Mouse (Mus musculus): ENCODE results near the gene Grid1. TPM values are rescaled to one million over a fixed set of nuclear protein-coding genes. Genes with fewer than 3 reads are reported as not detected.
A peak's percentile ranks its signal among the peaks of the same experiment; 100 is the strongest.

Gene Grid1
- polyA plus RNA-seq, 1 experiment from 2014 or later = 0.41 TPM

DNA sequence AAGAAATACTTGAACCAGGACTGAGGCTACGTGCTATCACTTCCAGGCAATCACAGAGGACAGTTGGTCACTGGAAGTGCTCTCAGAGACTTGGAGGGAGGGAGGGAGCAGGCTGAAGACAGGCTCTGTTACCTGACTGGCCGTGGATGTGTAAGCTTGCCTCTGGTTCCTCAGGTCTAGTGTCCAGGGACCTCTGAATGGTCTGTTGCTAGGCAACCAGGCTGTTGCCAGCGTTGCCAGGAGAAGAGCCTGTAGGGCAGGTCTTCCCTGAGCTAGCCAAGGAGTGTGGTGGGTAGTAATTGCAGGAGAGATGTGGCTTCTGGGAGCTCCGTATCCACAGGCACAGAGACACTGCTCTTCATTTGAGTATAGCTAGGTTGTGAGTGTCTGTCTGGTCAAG lies 113.3 kb downstream of the Grid1 start:
- Histone ChIP-seq H3K4me3 (replicated peaks) (no peak overlapping the region), H3K9me3 (no peaks in the 10 kb centered on the region), H3K4me2 (replicated peaks) (no peak overlapping the region), H3K4me1 (replicated peaks) (0 out of 2 replicates have a peak, but pooled peaks cover 3% of the 10 kb centered on the region), H3K36me3 (no peaks in the 10 kb centered on the region), H3K27ac (no peak overlapping the region), H3K9ac (no peak overlapping the region), H3K27me3 (replicated peaks) (no peaks in the 10 kb centered on the region)
- ATAC-seq = no peak
- 37% methylated on average over 4 of the region's 4 CpGs for WGBS

DNA sequence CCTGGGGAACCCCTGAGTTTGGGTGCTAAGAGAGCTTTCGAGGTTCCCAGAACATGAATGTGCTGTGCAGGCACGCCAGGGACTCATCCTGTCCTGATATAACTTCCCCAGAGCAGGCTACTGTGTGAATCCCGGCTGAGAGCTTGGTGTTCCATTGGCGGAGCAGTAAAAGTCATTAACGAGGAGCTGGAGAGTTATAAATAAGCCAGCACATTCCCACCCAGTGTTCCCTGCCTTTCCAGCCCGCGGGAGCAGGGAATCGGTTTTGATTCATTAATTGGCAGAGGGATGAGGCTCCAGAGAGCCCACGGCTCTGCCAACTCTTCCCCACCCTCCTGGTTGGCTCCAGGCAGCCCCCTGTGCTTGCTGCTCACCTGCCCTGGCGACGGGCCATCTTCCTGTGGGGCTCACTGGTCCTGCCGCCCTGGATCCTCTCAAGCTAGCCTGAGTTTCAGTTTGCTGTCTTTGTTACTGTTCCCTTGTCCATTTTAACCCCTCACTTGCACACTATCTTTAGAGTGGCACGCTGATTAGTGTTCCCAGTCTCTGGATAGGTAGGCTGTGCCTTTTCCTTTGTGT lies 116.4 kb downstream of the Grid1 start:
- no peaks in the 10 kb centered on the region for H3K27me3 ChIP-seq (replicated peaks)
- ATAC-seq = no peak
- H3K4me1 ChIP-seq (replicated peaks) = 0 out of 2 replicates have a peak, but pooled peaks cover 3% of the 10 kb centered on the region
- no peaks in the 10 kb centered on the region for H3K9me3 ChIP-seq
- H3K4me3 ChIP-seq (replicated peaks) = no peak overlapping the region
- H3K9ac ChIP-seq = no peak overlapping the region
- H3K36me3 ChIP-seq = no peaks in the 10 kb centered on the region
- 27% methylated on average over 13 of the region's 13 CpGs for WGBS
- H3K4me2 ChIP-seq (replicated peaks) = peak overlapping the region; percentile 17; the same call in 1 of the 2 replicates
- no peak overlapping the region for H3K27ac ChIP-seq

DNA sequence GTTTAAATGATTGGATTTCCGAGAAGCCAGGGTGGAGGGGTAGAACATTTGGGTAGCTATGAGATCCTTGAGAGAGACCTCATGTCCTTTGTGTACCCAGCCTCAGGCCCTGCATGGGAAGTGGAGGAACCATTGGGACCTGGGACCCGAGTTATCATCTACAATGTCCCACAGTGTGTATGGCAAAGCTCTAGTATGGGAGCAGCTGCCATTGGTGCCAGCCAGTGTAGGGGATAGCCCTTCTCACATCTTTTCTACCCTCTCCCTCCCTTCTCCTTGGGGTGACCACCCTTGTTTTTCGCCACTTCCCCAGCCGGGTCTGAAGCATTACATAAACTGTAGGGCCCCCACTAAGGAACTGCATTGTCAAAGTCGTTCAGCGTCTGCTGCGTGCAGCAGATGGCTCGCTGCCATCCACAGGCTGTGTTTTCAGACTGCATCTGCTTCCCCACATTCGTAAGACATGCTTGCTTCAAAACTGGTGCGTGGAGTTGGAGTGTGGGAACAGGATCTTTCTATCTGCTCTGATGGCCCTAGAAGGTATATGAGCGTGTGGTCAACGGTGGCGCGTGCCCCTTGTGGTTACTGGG lies 124.6 kb downstream of the Grid1 start:
- Histone ChIP-seq H3K4me1 (replicated peaks) (no peaks in the 10 kb centered on the region), H3K4me3 (replicated peaks) (no peak overlapping the region), H3K4me2 (replicated peaks) (no peak overlapping the region), H3K9ac (no peak overlapping the region), H3K27me3 (replicated peaks) (no peaks in the 10 kb centered on the region), H3K36me3 (no peaks in the 10 kb centered on the region), H3K9me3 (no peaks in the 10 kb centered on the region), H3K27ac (no peak overlapping the region)
- WGBS = 80% methylated on average over 14 of the region's 14 CpGs
- ATAC-seq = no peak

DNA sequence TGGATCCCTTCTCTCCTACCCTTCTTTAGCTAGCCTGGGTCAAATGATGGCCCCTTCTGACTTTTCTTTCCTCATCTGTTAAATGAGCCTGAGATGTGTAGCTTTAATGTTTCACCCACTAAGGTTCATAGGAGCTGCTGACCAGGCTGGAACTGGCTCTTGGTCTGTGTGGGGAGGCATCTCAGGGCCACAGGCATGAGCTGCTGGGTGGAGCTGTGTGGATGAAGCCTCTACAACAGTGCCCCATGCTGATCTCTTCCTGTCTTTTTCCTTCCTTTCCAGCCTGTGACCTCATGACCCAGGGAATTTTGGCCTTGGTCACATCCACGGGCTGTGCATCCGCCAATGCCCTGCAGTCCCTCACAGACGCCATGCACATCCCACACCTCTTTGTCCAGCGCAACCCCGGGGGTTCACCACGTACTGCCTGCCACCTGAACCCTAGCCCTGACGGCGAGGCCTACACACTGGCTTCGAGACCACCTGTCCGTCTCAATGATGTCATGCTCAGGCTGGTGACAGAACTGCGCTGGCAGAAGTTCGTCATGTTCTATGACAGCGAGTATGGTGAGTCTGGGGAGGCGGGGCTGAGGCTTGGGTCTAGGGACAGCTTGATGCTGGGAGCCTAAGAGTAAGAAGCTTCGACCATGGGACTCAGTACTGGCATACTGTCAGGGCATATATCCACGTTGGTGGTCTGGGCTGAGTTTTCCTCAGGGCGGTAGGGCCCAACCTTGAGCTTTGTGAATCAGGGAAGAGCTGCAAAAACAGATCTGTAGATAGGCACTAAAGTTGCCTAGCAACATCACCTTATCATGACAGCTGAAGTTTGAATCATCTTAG lies 125.8 kb downstream of the Grid1 start:
- H3K4me1 ChIP-seq (replicated peaks) = no peaks in the 10 kb centered on the region
- H3K9ac ChIP-seq = no peak overlapping the region
- 87% methylated on average over 17 of the region's 17 CpGs for WGBS
- no peak overlapping the region for H3K4me3 ChIP-seq (replicated peaks)
- H3K4me2 ChIP-seq (replicated peaks) = no peak overlapping the region
- no peaks in the 10 kb centered on the region for H3K27me3 ChIP-seq (replicated peaks)
- H3K36me3 ChIP-seq = no peaks in the 10 kb centered on the region
- ATAC-seq = no peak
- no peak overlapping the region for H3K27ac ChIP-seq
- H3K9me3 ChIP-seq = no peaks in the 10 kb centered on the region

DNA sequence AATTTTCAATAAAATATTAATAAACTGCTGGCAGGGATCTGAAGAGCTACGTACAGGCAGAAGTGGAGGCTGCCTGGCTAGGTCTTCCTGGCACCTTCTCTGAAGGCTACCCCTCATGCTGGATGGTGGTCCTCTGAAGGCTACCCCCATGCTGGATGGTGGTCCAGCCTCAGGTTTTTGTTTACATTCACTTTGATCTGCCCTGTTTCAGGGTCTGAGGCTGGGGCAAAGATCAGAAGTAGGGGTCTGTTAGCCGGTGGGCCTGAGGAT lies 126.3 kb downstream of the Grid1 start:
- no peaks in the 10 kb centered on the region for H3K4me1 ChIP-seq (replicated peaks)
- H3K9me3 ChIP-seq = no peaks in the 10 kb centered on the region
- no peak overlapping the region for H3K27ac ChIP-seq
- no peaks in the 10 kb centered on the region for H3K27me3 ChIP-seq (replicated peaks)
- H3K36me3 ChIP-seq = no peaks in the 10 kb centered on the region
- 71% methylated on average over 2 of the region's 2 CpGs for WGBS
- no peak overlapping the region for H3K4me2 ChIP-seq (replicated peaks)
- ATAC-seq = no peak
- no peak overlapping the region for H3K4me3 ChIP-seq (replicated peaks)
- no peak overlapping the region for H3K9ac ChIP-seq

DNA sequence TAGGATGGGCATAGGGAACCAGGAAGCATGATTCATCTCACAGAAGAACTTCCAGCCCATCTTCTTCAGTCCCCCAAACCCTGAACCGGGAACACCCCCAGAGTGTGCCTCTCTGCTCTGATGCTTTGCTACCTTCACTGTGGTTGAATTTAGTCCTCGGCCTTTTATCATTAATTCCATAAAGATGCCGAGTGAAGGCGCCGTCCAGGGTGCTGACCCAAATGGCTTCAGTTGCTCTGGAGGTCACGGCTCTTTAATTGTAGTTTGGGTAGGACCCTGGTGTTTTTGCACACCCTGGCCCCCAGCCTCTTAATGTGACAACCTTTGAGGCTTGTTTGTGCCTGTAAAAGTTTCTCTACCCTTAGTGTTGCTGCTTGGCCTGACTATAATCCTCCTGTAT lies 128.3 kb downstream of the Grid1 start:
- WGBS = 75% methylated on average over 6 of the region's 6 CpGs
- Histone ChIP-seq H3K4me3 (replicated peaks) (no peak overlapping the region), H3K9me3 (no peaks in the 10 kb centered on the region), H3K27ac (no peak overlapping the region), H3K9ac (no peak overlapping the region), H3K36me3 (no peaks in the 10 kb centered on the region), H3K27me3 (replicated peaks) (no peaks in the 10 kb centered on the region), H3K4me1 (replicated peaks) (no peaks in the 10 kb centered on the region), H3K4me2 (replicated peaks) (no peak overlapping the region)
- ATAC-seq = no peak

DNA sequence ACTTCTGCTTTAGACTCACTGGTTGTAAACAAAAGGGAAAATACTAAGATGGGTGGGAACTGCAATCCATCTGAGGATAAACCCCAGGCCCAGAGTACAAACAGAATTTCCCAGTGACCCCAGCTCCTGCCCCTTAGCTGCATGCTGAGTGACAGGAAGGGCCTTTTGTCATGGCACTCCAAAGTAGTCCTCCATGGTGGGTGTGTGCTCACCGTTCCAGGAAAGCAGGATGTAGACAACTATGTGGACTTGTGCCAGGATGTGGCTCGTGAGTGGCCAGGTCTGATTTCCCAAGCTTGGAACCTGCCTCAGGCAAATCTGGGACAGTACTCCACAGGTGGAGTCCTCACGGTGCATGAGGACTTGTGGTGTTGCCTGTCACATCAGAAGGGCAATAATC lies 132.4 kb downstream of the Grid1 start:
- no peak overlapping the region for H3K9ac ChIP-seq
- H3K27me3 ChIP-seq (replicated peaks) = no peaks in the 10 kb centered on the region
- H3K4me3 ChIP-seq (replicated peaks) = no peak overlapping the region
- no peak overlapping the region for H3K4me2 ChIP-seq (replicated peaks)
- H3K9me3 ChIP-seq = no peaks in the 10 kb centered on the region
- H3K27ac ChIP-seq = no peak overlapping the region
- no peaks in the 10 kb centered on the region for H3K4me1 ChIP-seq (replicated peaks)
- ATAC-seq = no peak
- WGBS = 60% methylated on average over 3 of the region's 3 CpGs
- H3K36me3 ChIP-seq = no peaks in the 10 kb centered on the region

DNA sequence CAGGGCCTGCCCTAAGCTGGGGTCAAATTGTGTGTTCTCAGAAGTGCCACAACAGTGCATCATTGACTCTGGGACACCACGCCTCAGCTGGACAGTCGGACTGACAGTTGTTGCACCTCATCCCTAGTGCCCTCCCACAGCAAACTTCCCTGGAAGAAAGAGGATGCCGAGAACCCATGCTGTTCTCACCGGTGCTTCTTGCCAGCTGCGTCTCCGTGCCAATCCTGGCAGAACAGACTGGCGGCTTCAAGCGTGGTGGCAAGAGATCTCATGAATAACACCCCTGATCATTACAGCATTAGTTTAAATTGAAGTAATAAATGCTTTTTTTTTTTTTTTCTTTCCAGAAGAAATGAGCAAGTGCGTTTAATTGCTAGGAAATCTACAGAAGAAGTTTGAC lies 133.7 kb downstream of the Grid1 start:
- no peaks in the 10 kb centered on the region for H3K9me3 ChIP-seq
- no peaks in the 10 kb centered on the region for H3K36me3 ChIP-seq
- no peak overlapping the region for H3K4me3 ChIP-seq (replicated peaks)
- no peak for ATAC-seq
- H3K4me2 ChIP-seq (replicated peaks) = no peak overlapping the region
- WGBS = 91% methylated on average over 9 of the region's 9 CpGs
- H3K27me3 ChIP-seq (replicated peaks) = no peaks in the 10 kb centered on the region
- no peaks in the 10 kb centered on the region for H3K4me1 ChIP-seq (replicated peaks)
- no peak overlapping the region for H3K27ac ChIP-seq
- no peak overlapping the region for H3K9ac ChIP-seq

DNA sequence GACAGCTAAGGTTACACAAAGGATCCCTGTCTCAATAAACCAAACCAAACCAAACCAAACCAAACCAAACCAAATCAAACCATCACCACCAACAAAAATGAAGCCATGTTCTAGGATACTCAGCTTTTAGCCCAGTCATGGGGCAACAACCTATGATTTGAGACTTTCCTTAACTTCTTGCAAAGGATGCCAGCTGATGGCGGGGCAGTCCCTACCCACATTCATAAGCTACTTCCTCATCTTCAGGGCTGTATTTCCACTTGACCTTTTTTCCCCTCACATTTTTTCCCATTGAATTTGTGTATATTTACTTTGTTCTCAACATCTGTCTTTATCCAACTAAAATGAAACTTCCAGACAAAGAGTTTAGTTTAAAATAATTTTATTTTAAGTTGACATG lies 135.8 kb downstream of the Grid1 start:
- Histone ChIP-seq H3K9me3 (no peaks in the 10 kb centered on the region), H3K27ac (no peak overlapping the region), H3K4me1 (replicated peaks) (no peaks in the 10 kb centered on the region), H3K27me3 (replicated peaks) (no peaks in the 10 kb centered on the region), H3K4me2 (replicated peaks) (no peak overlapping the region), H3K36me3 (no peaks in the 10 kb centered on the region), H3K4me3 (replicated peaks) (no peak overlapping the region), H3K9ac (no peak overlapping the region)
- WGBS = 83% methylated on average over 1 of the region's 1 CpGs
- ATAC-seq = no peak

DNA sequence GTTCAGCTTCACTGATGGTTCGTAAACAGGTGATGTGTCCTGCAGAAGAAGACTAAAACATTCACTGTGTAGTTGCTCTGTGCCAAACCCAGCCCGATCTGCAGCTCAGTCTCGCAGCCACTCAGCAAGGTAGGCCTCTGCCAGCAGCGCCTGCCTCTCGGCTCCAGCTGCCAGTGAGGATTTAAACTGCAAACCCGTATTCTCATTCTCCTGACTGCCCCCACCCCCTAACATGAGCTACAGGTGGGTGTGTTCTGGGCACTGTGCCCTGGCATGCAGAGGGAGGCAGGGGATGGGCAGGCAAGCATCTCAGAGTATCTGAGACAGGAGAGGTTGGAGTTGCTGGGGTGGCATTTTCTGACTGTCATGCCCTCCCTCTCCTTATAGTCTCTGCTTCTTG lies 140.3 kb downstream of the Grid1 start:
- Histone ChIP-seq H3K27me3 (replicated peaks) (no peaks in the 10 kb centered on the region), H3K9ac (no peak overlapping the region), H3K27ac (no peak overlapping the region), H3K9me3 (no peaks in the 10 kb centered on the region), H3K4me1 (replicated peaks) (no peaks in the 10 kb centered on the region), H3K36me3 (no peaks in the 10 kb centered on the region), H3K4me3 (replicated peaks) (no peak overlapping the region), H3K4me2 (replicated peaks) (no peak overlapping the region)
- ATAC-seq = no peak
- WGBS = 74% methylated on average over 6 of the region's 6 CpGs

DNA sequence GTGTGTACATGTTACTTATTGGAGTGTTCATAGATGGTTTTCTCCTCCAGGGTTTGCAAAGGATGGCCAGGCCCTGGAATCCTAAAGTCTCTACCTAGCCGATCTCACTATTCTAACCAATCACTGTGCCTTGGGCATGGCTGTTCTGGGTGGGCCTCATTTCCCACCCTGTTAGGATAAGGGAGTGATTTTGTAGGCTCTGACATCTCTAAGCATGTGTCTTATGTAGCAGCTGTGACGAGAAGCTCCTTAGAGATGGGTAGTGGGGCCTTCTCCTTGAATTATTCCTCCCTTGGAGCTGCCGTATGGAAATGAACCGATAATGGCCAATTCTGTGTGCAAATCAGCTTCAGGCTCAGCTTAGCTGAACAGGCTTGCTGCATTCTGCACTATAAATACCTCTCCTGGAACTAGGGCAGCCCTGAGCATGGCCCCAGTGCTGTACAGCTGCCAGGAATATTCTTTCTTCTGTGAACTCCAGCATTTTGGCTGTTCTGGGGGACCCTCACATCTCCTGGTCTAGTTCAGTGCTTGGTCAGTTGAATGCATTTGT lies 143.8 kb downstream of the Grid1 start:
- no peak overlapping the region for H3K27ac ChIP-seq
- no peaks in the 10 kb centered on the region for H3K27me3 ChIP-seq (replicated peaks)
- no peaks in the 10 kb centered on the region for H3K4me1 ChIP-seq (replicated peaks)
- H3K9me3 ChIP-seq = no peaks in the 10 kb centered on the region
- 85% methylated on average over 4 of the region's 4 CpGs for WGBS
- no peak overlapping the region for H3K4me3 ChIP-seq (replicated peaks)
- H3K9ac ChIP-seq = no peak overlapping the region
- no peak overlapping the region for H3K4me2 ChIP-seq (replicated peaks)
- H3K36me3 ChIP-seq = no peaks in the 10 kb centered on the region
- no peak for ATAC-seq

DNA sequence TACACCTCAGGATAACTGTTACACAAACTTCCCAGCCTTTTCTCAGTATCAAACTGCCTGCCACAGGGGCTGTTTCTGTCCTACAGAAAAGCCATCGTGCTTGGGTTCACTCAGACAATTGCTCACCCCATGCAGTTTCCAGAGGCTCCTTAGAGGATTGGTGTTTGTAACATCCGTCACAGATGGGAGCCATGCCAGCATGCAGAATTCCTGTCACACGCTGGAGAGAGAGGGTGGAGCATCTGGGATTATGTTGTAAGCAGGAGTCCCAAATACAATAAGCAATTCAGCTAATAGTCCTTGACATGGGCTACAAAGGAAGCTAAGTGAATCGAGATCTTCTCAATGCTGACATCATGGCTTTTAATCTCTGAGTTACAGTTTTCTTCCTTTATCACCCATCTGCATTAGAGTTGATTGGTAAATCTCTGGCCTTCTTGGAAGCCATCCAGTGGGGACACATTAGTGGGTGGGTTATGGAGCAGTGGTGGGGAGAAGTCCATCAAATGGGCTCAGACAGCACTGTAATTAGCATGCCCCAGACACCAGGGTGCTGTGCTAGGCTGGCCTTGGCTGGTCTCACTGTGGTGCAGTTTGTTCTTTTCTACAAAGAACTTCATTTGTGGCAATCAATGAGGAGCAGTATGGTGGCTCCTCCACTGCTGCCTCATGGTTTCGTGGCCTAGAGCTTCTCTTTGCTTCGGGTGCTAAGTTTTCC lies 149.4 kb downstream of the Grid1 start:
- WGBS = 51% methylated on average over 6 of the region's 6 CpGs
- Histone ChIP-seq H3K4me3 (replicated peaks) (no peak overlapping the region), H3K27me3 (replicated peaks) (no peaks in the 10 kb centered on the region), H3K9ac (no peak overlapping the region), H3K4me1 (replicated peaks) (no peaks in the 10 kb centered on the region), H3K9me3 (no peaks in the 10 kb centered on the region), H3K4me2 (replicated peaks) (no peak overlapping the region), H3K27ac (no peak overlapping the region), H3K36me3 (no peaks in the 10 kb centered on the region)
- no peak for ATAC-seq

Measured in intestine, embryonic 15.5 days (tissue).